Mouse (Mus musculus): ENCODE data around the gene Stag1.

- TF ChIP-seq POLR2A (IDR thresholded peaks at IDR 0.05; ENCODE audit: insufficient read depth, low read depth, low read length) (no peak), CTCF (IDR thresholded peaks at IDR 0.05; ENCODE audit: insufficient read depth, low read depth, low read length) (no peak)
Measured at GRCm38 (mm10) chr9:100689765-100690316, 92.2 kb downstream of the Stag1 start.

Data from olfactory bulb, adult 2 months (tissue).